Mouse (Mus musculus): ENCODE measurements around the gene Slc4a1.

DNA sequence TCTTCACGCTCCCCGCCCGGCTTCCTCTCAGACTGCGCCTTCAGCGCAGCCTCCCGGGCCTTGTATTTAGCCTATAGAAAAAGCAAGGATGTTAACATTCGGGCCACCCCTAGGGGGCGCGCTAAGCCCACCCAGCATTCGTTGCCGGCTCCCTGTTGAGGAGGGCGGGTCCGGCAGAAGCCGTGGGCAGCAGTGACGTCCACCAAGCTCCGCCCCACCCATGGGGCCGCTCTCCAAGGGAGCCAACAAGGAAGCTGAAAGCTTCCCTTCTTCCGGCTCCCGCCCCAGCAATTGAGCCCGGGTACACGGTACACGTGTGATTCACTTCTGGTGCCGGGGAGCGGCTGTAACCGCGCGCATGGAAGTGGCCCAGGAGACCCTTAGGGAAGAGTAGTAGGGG is 57.0 kb downstream of the Slc4a1 start:
- TF ChIP-seq CTCF (IDR thresholded peaks at IDR 0.05; ENCODE audit: low read depth, low read length) (peak; percentile 91), POLR2A (IDR thresholded peaks at IDR 0.05; ENCODE audit: extremely low read depth, insufficient read depth, low read length) (no peak)

All from liver, adult 2 months (tissue).